Mouse (Mus musculus): ENCODE results near the gene Prkg1. TPM values are rescaled to one million over a fixed set of nuclear protein-coding genes. Genes with fewer than 3 reads are reported as not detected.

Prkg1 gene
- polyA plus RNA-seq, 1 experiment: 82.5 TPM

GRCm38 (mm10) chr19:30938058-30938457, 826.8 kb downstream of the Prkg1 start:
- H3K4me3 ChIP-seq (ENCODE audit: control insufficient read depth, low read depth, low read length): no peak overlapping the region
- H3K36me3 ChIP-seq (ENCODE audit: control insufficient read depth, insufficient read depth, low read length): no peaks in the 10 kb centered on the region
- H3K27ac ChIP-seq (ENCODE audit: control insufficient read depth, insufficient read depth, low read depth, low read length): no peak overlapping the region
- TF ChIP-seq CTCF (IDR thresholded peaks at IDR 0.05; ENCODE audit: control insufficient read depth, insufficient read depth, insufficient replicate concordance, low read depth, low read length) (no peak), POLR2A (IDR thresholded peaks at IDR 0.05; ENCODE audit: control insufficient read depth, low read depth, low read length) (no peak)
- H3K27me3 ChIP-seq (ENCODE audit: control insufficient read depth, insufficient read depth, low read length): no peaks in the 10 kb centered on the region
- no peaks in the 10 kb centered on the region for H3K4me1 ChIP-seq (ENCODE audit: control insufficient read depth, insufficient read depth, low read length)

- H3K4me3 ChIP-seq (ENCODE audit: control insufficient read depth, low read depth, low read length): no peak overlapping the region
- no peak overlapping the region for H3K27ac ChIP-seq (ENCODE audit: control insufficient read depth, insufficient read depth, low read depth, low read length)
- no peak for TF ChIP-seq POLR2A (IDR thresholded peaks at IDR 0.05; ENCODE audit: control insufficient read depth, low read depth, low read length)
- TF ChIP-seq CTCF (IDR thresholded peaks at IDR 0.05; ENCODE audit: control insufficient read depth, insufficient read depth, insufficient replicate concordance, low read depth, low read length): no peak
- H3K4me1 ChIP-seq (ENCODE audit: control insufficient read depth, insufficient read depth, low read length): no peaks in the 10 kb centered on the region
- no peaks in the 10 kb centered on the region for H3K27me3 ChIP-seq (ENCODE audit: control insufficient read depth, insufficient read depth, low read length)
- no peaks in the 10 kb centered on the region for H3K36me3 ChIP-seq (ENCODE audit: control insufficient read depth, insufficient read depth, low read length)
Measured at GRCm38 (mm10) chr19:30931469-30932192, 833.2 kb downstream of the Prkg1 start.

GRCm38 (mm10) chr19:30924032-30924431, 840.8 kb downstream of the Prkg1 start:
- no peaks in the 10 kb centered on the region for H3K4me1 ChIP-seq (ENCODE audit: control insufficient read depth, insufficient read depth, low read length)
- TF ChIP-seq POLR2A (IDR thresholded peaks at IDR 0.05; ENCODE audit: control insufficient read depth, low read depth, low read length) (no peak), CTCF (IDR thresholded peaks at IDR 0.05; ENCODE audit: control insufficient read depth, insufficient read depth, insufficient replicate concordance, low read depth, low read length) (no peak)
- H3K27me3 ChIP-seq (ENCODE audit: control insufficient read depth, insufficient read depth, low read length): no peaks in the 10 kb centered on the region
- no peak overlapping the region for H3K4me3 ChIP-seq (ENCODE audit: control insufficient read depth, low read depth, low read length)
- H3K36me3 ChIP-seq (ENCODE audit: control insufficient read depth, insufficient read depth, low read length): no peaks in the 10 kb centered on the region
- no peak overlapping the region for H3K27ac ChIP-seq (ENCODE audit: control insufficient read depth, insufficient read depth, low read depth, low read length)

GRCm38 (mm10) chr19:30902290-30902689, 862.5 kb downstream of the Prkg1 start:
- Histone ChIP-seq H3K36me3 (ENCODE audit: control insufficient read depth, insufficient read depth, low read length) (no peaks in the 10 kb centered on the region), H3K27ac (ENCODE audit: control insufficient read depth, insufficient read depth, low read depth, low read length) (no peak overlapping the region), H3K27me3 (ENCODE audit: control insufficient read depth, insufficient read depth, low read length) (no peaks in the 10 kb centered on the region), H3K4me3 (ENCODE audit: control insufficient read depth, low read depth, low read length) (no peak overlapping the region), H3K4me1 (ENCODE audit: control insufficient read depth, insufficient read depth, low read length) (no peaks in the 10 kb centered on the region)
- TF ChIP-seq CTCF (IDR thresholded peaks at IDR 0.05; ENCODE audit: control insufficient read depth, insufficient read depth, insufficient replicate concordance, low read depth, low read length) (peak; percentile 60; the same call in 1 of the 2 replicates), POLR2A (IDR thresholded peaks at IDR 0.05; ENCODE audit: control insufficient read depth, low read depth, low read length) (no peak)

- no peaks in the 10 kb centered on the region for H3K4me1 ChIP-seq (ENCODE audit: control insufficient read depth, insufficient read depth, low read length)
- H3K27me3 ChIP-seq (ENCODE audit: control insufficient read depth, insufficient read depth, low read length): no peaks in the 10 kb centered on the region
- TF ChIP-seq CTCF (IDR thresholded peaks at IDR 0.05; ENCODE audit: control insufficient read depth, insufficient read depth, insufficient replicate concordance, low read depth, low read length): no peak
- no peak for TF ChIP-seq POLR2A (IDR thresholded peaks at IDR 0.05; ENCODE audit: control insufficient read depth, low read depth, low read length)
- H3K36me3 ChIP-seq (ENCODE audit: control insufficient read depth, insufficient read depth, low read length): no peaks in the 10 kb centered on the region
- H3K4me3 ChIP-seq (ENCODE audit: control insufficient read depth, low read depth, low read length): no peak overlapping the region
- H3K27ac ChIP-seq (ENCODE audit: control insufficient read depth, insufficient read depth, low read depth, low read length): no peak overlapping the region
Measured at GRCm38 (mm10) chr19:30901025-30901424, 863.8 kb downstream of the Prkg1 start.

GRCm38 (mm10) chr19:30890377-30890776, 874.5 kb downstream of the Prkg1 start:
- TF ChIP-seq POLR2A (IDR thresholded peaks at IDR 0.05; ENCODE audit: control insufficient read depth, low read depth, low read length) (no peak), CTCF (IDR thresholded peaks at IDR 0.05; ENCODE audit: control insufficient read depth, insufficient read depth, insufficient replicate concordance, low read depth, low read length) (no peak)
- H3K36me3 ChIP-seq (ENCODE audit: control insufficient read depth, insufficient read depth, low read length): no peaks in the 10 kb centered on the region
- no peaks in the 10 kb centered on the region for H3K4me1 ChIP-seq (ENCODE audit: control insufficient read depth, insufficient read depth, low read length)
- no peak overlapping the region for H3K4me3 ChIP-seq (ENCODE audit: control insufficient read depth, low read depth, low read length)
- H3K27me3 ChIP-seq (ENCODE audit: control insufficient read depth, insufficient read depth, low read length): no peaks in the 10 kb centered on the region
- no peak overlapping the region for H3K27ac ChIP-seq (ENCODE audit: control insufficient read depth, insufficient read depth, low read depth, low read length)

- Histone ChIP-seq H3K36me3 (ENCODE audit: control insufficient read depth, insufficient read depth, low read length) (no peaks in the 10 kb centered on the region), H3K4me1 (ENCODE audit: control insufficient read depth, insufficient read depth, low read length) (no peaks in the 10 kb centered on the region), H3K4me3 (ENCODE audit: control insufficient read depth, low read depth, low read length) (no peak overlapping the region), H3K27me3 (ENCODE audit: control insufficient read depth, insufficient read depth, low read length) (no peaks in the 10 kb centered on the region), H3K27ac (ENCODE audit: control insufficient read depth, insufficient read depth, low read depth, low read length) (no peak overlapping the region)
- TF ChIP-seq CTCF (IDR thresholded peaks at IDR 0.05; ENCODE audit: control insufficient read depth, insufficient read depth, insufficient replicate concordance, low read depth, low read length) (no peak), POLR2A (IDR thresholded peaks at IDR 0.05; ENCODE audit: control insufficient read depth, low read depth, low read length) (no peak)
Measured at GRCm38 (mm10) chr19:30889851-30890250, 875.0 kb downstream of the Prkg1 start.
